Mouse (Mus musculus) heart, embryonic 16.5 days (tissue): ENCODE results near the gene Rnls. TPM values are rescaled to one million over a fixed set of nuclear protein-coding genes. Genes with fewer than 3 reads are reported as not detected.

Experiments
- microRNA-seq: library from miRNA; unstranded; fragments of <30 nt; microRNA quantifications from one replicate; pipeline ENCODE4, GENCODE M21; 2017
- polyA plus RNA-seq: library from polyadenylated mRNA; unstranded; fragments of >200 nt; fragmentation: Nextera tagmentation; extraction: Ambion mirVana; gene quantifications from 2 replicates; pipeline ENCODE4 v1.2.1, GENCODE M21; 2015

The Rnls gene
- polyA plus RNA-seq, 1 experiment from 2014 or later = 12.2 TPM

Small RNA genes lying within 50 kb of the gene (microRNA-seq; reads per million reads assigned to microRNA genes)
- gene Mir3970 = 3.7 reads per million, percentile 14 among the genes with 10 or more reads in this experiment

Other genes starting within 250 kb of the Rnls start
- not detected in 2 replicates for gene Lipo4, start 125.5 kb upstream of the Rnls start, polyA plus RNA-seq
- not detected in 2 replicates for gene Gm8978, start 233.0 kb upstream of the Rnls start, polyA plus RNA-seq